Mouse (Mus musculus) spleen, adult 10 weeks (tissue): ENCODE results near the gene Zbtb17. TPM values are rescaled to one million over a fixed set of nuclear protein-coding genes. Genes with fewer than 3 reads are reported as not detected.

Experiments used
- polyA plus RNA-seq: library from polyadenylated mRNA; stranded (reverse); fragments of 350-450 nt; fragmentation: Illumina TruSeq; extraction: RNeasy Lipid Tissue Mini Kit (QIAGEN cat#74804); gene quantifications from one replicate; pipeline ENCODE4 v1.2.3, GENCODE M21; 2015; ENCODE audit warnings: low replicate concordance; ENCODE audit not compliant: insufficient read depth

Zbtb17 gene
- polyA plus RNA-seq = 6.5 TPM

DNA sequence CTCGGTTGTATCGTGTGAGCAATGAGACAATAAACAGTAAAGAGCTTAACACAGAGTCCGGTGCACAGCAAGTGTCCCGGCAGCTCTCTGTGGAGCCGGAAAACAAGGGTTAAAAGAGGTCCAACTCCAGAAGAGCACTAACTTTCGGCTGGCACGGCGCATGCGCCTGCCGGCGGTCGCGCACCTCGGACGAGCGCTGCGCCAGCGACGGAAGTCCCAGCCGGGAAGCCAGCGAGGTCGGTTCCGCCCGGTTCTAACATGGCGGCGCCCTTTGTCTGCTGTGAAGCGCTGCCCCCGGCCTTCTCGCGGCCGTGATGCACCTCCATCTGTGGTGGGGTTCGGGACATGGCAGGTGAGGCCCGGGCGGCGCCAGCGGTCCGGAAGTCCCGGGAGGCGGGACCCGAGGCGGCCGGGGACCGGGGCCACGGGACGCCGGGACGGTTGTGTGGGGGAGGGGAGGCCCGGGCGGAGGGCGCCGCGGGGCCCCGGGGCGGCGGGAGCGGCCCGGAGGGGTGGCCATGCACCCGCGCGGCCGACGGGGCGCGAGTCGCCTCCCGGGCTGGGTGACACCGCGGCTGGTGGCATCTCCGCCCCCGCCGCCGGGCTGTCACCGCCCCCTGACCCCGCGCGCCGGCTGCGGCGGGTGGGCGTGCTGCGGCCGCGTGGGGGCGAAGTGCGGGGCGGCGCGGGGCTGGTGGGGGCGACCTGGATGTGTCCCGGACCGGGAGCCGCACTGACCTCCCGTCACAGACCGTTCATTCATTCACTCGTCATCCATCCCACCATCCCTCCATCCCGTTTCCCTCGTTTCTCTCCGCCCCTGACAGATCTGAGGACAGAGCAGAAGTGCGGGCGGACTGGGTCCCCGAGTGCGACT, at the start of gene Zbtb17:
Gene Zbtb17 (plus strand): TSS at position 204 of the 877 bp plus-strand sequence.

DNA sequence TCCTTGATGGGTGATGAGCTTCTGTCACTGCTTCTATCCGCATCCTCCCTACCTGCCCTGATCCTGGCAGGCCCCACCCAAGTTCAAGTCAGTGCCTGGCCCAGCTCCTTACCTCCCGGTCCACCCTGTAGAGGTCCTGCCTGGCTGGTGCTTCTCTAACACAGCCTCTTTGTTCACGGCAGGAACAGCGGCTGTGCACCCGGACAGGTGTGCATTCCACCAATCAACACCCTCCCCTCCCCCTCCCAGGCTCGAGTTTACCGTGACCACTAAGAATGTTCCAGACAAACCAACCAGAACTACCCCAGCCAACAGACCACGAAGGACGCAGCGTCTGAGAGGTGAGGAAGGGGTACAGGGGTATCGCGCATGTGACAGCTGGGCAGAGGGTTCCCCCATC, 45.9 kb upstream of the Zbtb17 start, which contains the start of gene Clcnka:
Gene Clcnka (minus strand): TSS at position 180 of the 400 bp plus-strand sequence.

DNA sequence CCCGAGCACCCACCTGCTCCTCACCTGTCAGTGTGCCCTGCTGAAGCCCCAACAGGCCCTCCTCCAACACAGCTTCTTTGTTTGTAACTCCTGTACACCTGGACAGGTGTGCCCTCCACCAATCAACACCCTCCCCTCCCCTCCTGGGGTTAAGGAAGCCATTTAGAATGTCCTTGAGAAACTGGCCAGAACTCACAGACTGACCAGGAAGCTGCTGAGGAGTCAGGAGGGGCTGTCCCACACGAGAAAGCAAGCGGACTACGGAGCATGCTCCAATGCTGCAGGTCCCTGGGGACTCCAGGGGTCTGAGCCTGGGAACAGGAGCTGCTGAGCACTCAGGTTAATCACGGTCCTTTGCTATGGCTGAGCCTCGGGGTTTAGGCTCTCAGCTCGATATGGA, 28.5 kb upstream of the Zbtb17 start, which contains the start of gene Clcnkb:
Gene Clcnkb (minus strand): TSS at position 91 of the 400 bp plus-strand sequence.

DNA sequence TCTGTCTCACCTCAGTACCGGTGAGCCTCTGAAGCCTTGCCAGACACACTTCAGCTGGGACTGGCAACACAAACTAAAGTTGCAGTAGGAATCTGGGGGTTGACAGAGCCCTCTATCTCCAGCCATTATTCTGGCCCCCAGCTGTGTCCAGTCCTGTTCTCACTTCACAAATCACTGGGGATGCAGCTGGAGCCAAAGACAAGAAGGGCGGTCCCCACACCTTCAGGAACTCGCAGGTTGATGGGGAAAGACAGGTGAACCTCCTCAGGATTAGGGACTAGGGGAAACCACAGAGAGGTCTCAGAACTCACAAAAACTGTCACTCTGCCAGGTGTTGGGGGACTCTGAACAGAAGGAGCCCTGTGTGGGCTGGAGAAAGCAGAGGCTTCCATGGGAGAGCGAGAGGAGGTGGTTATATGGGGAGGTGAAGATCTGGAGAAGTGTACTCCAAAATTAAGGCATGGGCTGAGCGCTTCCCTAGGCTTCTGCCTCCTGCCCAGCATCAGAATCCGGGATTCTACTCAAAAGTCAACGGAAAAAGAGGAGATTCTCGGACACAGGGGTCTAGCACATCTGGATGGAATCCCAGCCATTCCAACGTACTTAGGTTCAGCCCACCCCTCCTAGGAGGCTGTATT, 24.1 kb upstream of the Zbtb17 start, which contains the start of gene Hspb7:
Gene Hspb7 (plus strand): TSS at position 588 of the 638 bp plus-strand sequence.

DNA sequence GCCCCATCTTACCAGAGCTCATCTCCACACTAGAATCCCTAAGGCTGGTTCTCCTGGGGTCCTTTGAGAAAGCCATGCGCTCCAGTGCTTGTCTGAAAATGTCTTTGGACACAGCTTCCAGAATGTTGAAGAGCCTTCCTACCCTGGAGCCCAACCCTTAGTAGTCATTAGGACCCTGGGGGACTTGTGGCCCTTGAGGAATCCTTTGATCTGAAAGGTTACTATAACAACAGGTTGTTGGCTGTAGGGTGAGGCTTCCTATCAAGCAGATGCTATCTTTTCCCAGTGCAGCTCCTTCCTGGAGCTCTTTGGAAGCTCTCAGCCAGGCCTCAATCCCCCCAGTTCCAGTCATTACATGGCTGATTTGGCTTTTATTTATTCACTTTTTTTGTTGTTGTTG, 8.5 kb upstream of the Zbtb17 start, which contains the start of gene Srarp:
Gene Srarp (minus strand): TSS at position 132 of the 400 bp plus-strand sequence.

Other genes starting within 250 kb of the Zbtb17 start
- gene Rsg1, start 230.7 kb upstream of the Zbtb17 start, polyA plus RNA-seq = 0.39 TPM
- not detected for gene Arhgef19, start 205.2 kb upstream of the Zbtb17 start, polyA plus RNA-seq
- 1.8 TPM for gene Epha2, start 143.4 kb upstream of the Zbtb17 start, polyA plus RNA-seq
- gene Fam131c, start 76.4 kb upstream of the Zbtb17 start, polyA plus RNA-seq = not detected
- not detected for gene Clcnka, start 45.9 kb upstream of the Zbtb17 start, polyA plus RNA-seq
- not detected for gene Clcnkb, start 28.6 kb upstream of the Zbtb17 start, polyA plus RNA-seq
- gene Hspb7, start 23.9 kb upstream of the Zbtb17 start, polyA plus RNA-seq = 0.52 TPM
- gene Srarp, start 8.5 kb upstream of the Zbtb17 start, polyA plus RNA-seq = not detected
- gene Spen, start 93.9 kb downstream of the Zbtb17 start, polyA plus RNA-seq = 10.1 TPM
- 9.3 TPM for gene Fblim1, start 161.4 kb downstream of the Zbtb17 start, polyA plus RNA-seq
- gene Tmem82, start 174.0 kb downstream of the Zbtb17 start, polyA plus RNA-seq = 0.28 TPM
- gene Slc25a34, start 179.2 kb downstream of the Zbtb17 start, polyA plus RNA-seq = 0.11 TPM
- gene Plekhm2, start 220.2 kb downstream of the Zbtb17 start, polyA plus RNA-seq = 18.0 TPM
- gene Rsc1a1, start 240.9 kb downstream of the Zbtb17 start, polyA plus RNA-seq = 11.3 TPM